Comparison of ENCODE assay signal across 25 mouse cellular contexts in genomic region chr8:64786801-64787200, GRCm38 (mm10). TPM values are rescaled to one million over a fixed set of nuclear protein-coding genes. Genes with fewer than 3 reads are reported as not detected.
DNase-seq lines count a peak whose midpoint lies in the region; ATAC-seq and TF ChIP-seq lines count a peak whose summit lies in the region.
"Had no signal": no experiment of that assay in that cellular context is flagged by ENCODE, and none has a peak within 500 bp of the region (broad histone marks: within the 10 kb centered on the region; RNA-seq: fewer than 3 reads in every experiment).

No protein-coding gene starts in this region.

- 0 out of 2 replicates have a peak overlapping the region, but pooled peaks have one; percentile 19 for H3K27ac ChIP-seq in liver, adult 2 months (replicated peaks; ENCODE audit: insufficient read depth, low read depth, low read length)
- H3K27ac ChIP-seq in liver, embryonic 12.5 days = no peak overlapping the region
- H3K27ac ChIP-seq in MEL (ENCODE audit: control insufficient read depth, low read depth, low read length) = no peak overlapping the region
- H3K27ac ChIP-seq: embryonic facial prominence, embryonic 15.5 days; forebrain, embryonic 10.5 days; gastrocnemius, adult 2 months; heart, adult 2 months; heart, embryonic 15.5 days; hindbrain, embryonic 10.5 days; hindbrain, embryonic 14.5 days had no signal

- 85% methylated on average over 2 of the region's 2 CpGs for WGBS in liver, adult 2 months
- WGBS in liver, embryonic 12.5 days (ENCODE audit: insufficient replicate concordance) = 64% methylated on average over 2 of the region's 2 CpGs

- no peak for TF ChIP-seq EP300 in MEL (IDR thresholded peaks at IDR 0.05; ENCODE audit: low read depth in 1 of 2, low read length in 2 of 2)

- TF ChIP-seq RAD21 in MEL (IDR thresholded peaks at IDR 0.05; ENCODE audit: low read depth, low read length) = no peak

- no peak for TF ChIP-seq CTCF in liver, adult 2 months (IDR thresholded peaks at IDR 0.05; ENCODE audit: low read depth, low read length)
- no peak for TF ChIP-seq CTCF in MEL (IDR thresholded peaks at IDR 0.05 in 2 of 3, conservative IDR thresholded peaks at IDR 0.05 in 1 of 3; ENCODE audit: control insufficient read depth in 1 of 3, insufficient read depth in 1 of 3, low read depth in 2 of 3, low read length in 3 of 3, poor library complexity in 1 of 3, severe bottlenecking in 1 of 3)

- H3K9me3 ChIP-seq in liver, embryonic 12.5 days (replicated peaks) = no peaks in the 10 kb centered on the region
- no peaks in the 10 kb centered on the region for H3K9me3 ChIP-seq in MEL (replicated peaks; ENCODE audit: insufficient read depth, low read length)
- H3K9me3 ChIP-seq: embryonic facial prominence, embryonic 15.5 days; forebrain, embryonic 10.5 days; G1E; heart, embryonic 15.5 days; hindbrain, embryonic 10.5 days had no signal

- no peak overlapping the region for H3K4me2 ChIP-seq in liver, embryonic 12.5 days
- H3K4me2 ChIP-seq: embryonic facial prominence, embryonic 15.5 days; heart, embryonic 11.5 days; heart, embryonic 15.5 days; hindbrain, embryonic 14.5 days had no signal

- TF ChIP-seq POLR2A in liver, adult 2 months (IDR thresholded peaks at IDR 0.05; ENCODE audit: extremely low read depth, insufficient read depth, low read length) = no peak
- no peak for TF ChIP-seq POLR2A in MEL (IDR thresholded peaks at IDR 0.05; ENCODE audit: control insufficient read depth in 1 of 2, insufficient read depth in 1 of 2, low read depth in 1 of 2, low read length in 2 of 2, poor library complexity in 1 of 2)

- H3K9ac ChIP-seq in liver, adult 2 months (ENCODE audit: low read depth, low read length) = no peak overlapping the region
- H3K9ac ChIP-seq in liver, embryonic 12.5 days = no peak overlapping the region
- no peak overlapping the region for H3K9ac ChIP-seq in MEL (ENCODE audit: control insufficient read depth, low read depth, low read length, poor library complexity, severe bottlenecking)
- H3K9ac ChIP-seq: embryonic facial prominence, embryonic 15.5 days; heart, embryonic 15.5 days; hindbrain, embryonic 14.5 days had no signal

- H3K27me3 ChIP-seq in liver, adult 2 months (ENCODE audit: control insufficient read depth, insufficient read depth, low read length) = no peaks in the 10 kb centered on the region
- no peaks in the 10 kb centered on the region for H3K27me3 ChIP-seq in liver, embryonic 12.5 days (replicated peaks)
- H3K27me3 ChIP-seq in MEL (ENCODE audit: control insufficient read depth in 1 of 2, insufficient read depth in 2 of 2, low read length in 2 of 2) = no peaks in the 10 kb centered on the region
- H3K27me3 ChIP-seq: embryonic facial prominence, embryonic 15.5 days; heart, embryonic 15.5 days had no signal

- no peak for DNase-seq in liver, adult 2 months (ENCODE audit: extremely low read depth, low read depth, low spot score)
- peak; percentile 52 for DNase-seq in MEL (ENCODE audit: low read depth, low spot score)
- DNase-seq in ovary, postnatal 10 days (ENCODE audit: low spot score) = no peak
- DNase-seq in urinary bladder, adult 18-20 months (ENCODE audit: low spot score in 2 of 2) = no peak
- DNase-seq in thymus, postnatal 36 days = no peak
- DNase-seq: adrenal gland, adult 2 months; adrenal gland, postnatal 36 days; cerebellum, adult 8-10 months; cerebellum, postnatal 14 days; embryo, embryonic 11 days; gastrocnemius, adult 2 months; gastrocnemius, postnatal 36 days; heart, adult 2 months; heart, postnatal 14 days had no signal

- peaks cover 17% of the 10 kb centered on the region; the same call in 1 of the 2 replicates for H3K79me2 ChIP-seq in liver, adult 2 months (ENCODE audit: control insufficient read depth, insufficient read depth, low read length)
- no peaks in the 10 kb centered on the region for H3K79me2 ChIP-seq in MEL (ENCODE audit: control insufficient read depth, insufficient read depth, low read length, poor library complexity)

- H3K4me3 ChIP-seq in liver, adult 2 months (ENCODE audit: insufficient read depth, low read depth, low read length) = no peak overlapping the region
- H3K4me3 ChIP-seq in liver, embryonic 12.5 days = no peak overlapping the region
- no peak overlapping the region for H3K4me3 ChIP-seq in MEL (ENCODE audit: control insufficient read depth in 1 of 2, insufficient read depth in 1 of 2, low read depth in 2 of 2, low read length in 2 of 2)
- H3K4me3 ChIP-seq: embryonic facial prominence, embryonic 15.5 days; erythroblast, embryonic 14.5 days; forebrain, embryonic 10.5 days; gastrocnemius, adult 2 months; heart, adult 2 months; heart, embryonic 15.5 days; hindbrain, embryonic 10.5 days had no signal

- no peak for ATAC-seq in liver, embryonic 12.5 days
- ATAC-seq in megakaryocyte, adult 5-6 weeks (ENCODE audit: poor library complexity, severe bottlenecking) = peak; percentile 80
- ATAC-seq: forebrain, embryonic 14.5 days had no signal

- no peaks in the 10 kb centered on the region for H3K36me3 ChIP-seq in liver, adult 2 months (ENCODE audit: control insufficient read depth, insufficient read depth, low read length)
- no peaks in the 10 kb centered on the region for H3K36me3 ChIP-seq in liver, embryonic 12.5 days
- peaks cover 0 to 40% of the 10 kb centered on the region in 2 experiments; a peak in 2 of 4 replicates for H3K36me3 ChIP-seq in MEL (ENCODE audit: control insufficient read depth in 1 of 2, insufficient read depth in 2 of 2, low read length in 2 of 2)
- H3K36me3 ChIP-seq: embryonic facial prominence, embryonic 15.5 days; forebrain, embryonic 10.5 days; heart, embryonic 15.5 days; hindbrain, embryonic 10.5 days had no signal

- peaks cover 15% of the 10 kb centered on the region for H3K4me1 ChIP-seq in liver, adult 2 months (ENCODE audit: control insufficient read depth, insufficient read depth, low read length)
- peaks cover 35% of the 10 kb centered on the region for H3K4me1 ChIP-seq in liver, embryonic 12.5 days
- H3K4me1 ChIP-seq in MEL (ENCODE audit: control insufficient read depth in 1 of 2, insufficient read depth in 2 of 2, low read length in 2 of 2) = peaks cover 13 to 35% of the 10 kb centered on the region in 2 experiments
- H3K4me1 ChIP-seq: embryonic facial prominence, embryonic 15.5 days had no signal

TF ChIP-seq in MEL, 35 proteins besides CTCF, POLR2A, EP300 and RAD21:
- TF ChIP-seq MXI1 (IDR thresholded peaks at IDR 0.05; ENCODE audit: low read depth, low read length) (no peak), SMC3 (IDR thresholded peaks at IDR 0.05; ENCODE audit: low read depth, low read length) (no peak), JUND (IDR thresholded peaks at IDR 0.05; ENCODE audit: low read depth, low read length) (no peak), TAL1 (IDR thresholded peaks at IDR 0.05; ENCODE audit: low read length) (no peak), CHD1 (IDR thresholded peaks at IDR 0.05; ENCODE audit: low read depth, low read length) (no peak), GABPA (IDR thresholded peaks at IDR 0.05; ENCODE audit: low read depth, low read length) (no peak), ZKSCAN1 (IDR thresholded peaks at IDR 0.05; ENCODE audit: low read depth, low read length) (no peak), USF1 (IDR thresholded peaks at IDR 0.05; ENCODE audit: low read depth, low read length) (no peak), POLR2AphosphoS2 (IDR thresholded peaks at IDR 0.05; ENCODE audit: low read length) (no peak)

RNA-seq across cellular contexts. Expression of gene Msmo1, which starts 53.2 kb away (rescaled TPM):
- 262 and 352 TPM in 2 replicates for total RNA-seq in liver, adult 2 months (2014; rRNA removed)
- polyA plus RNA-seq in liver, adult 2 months (2012; rRNA removed) = 84.3 and 87.0 TPM in 2 replicates
- 122 and 135 TPM in 2 replicates for polyA plus RNA-seq in liver, embryonic 12.5 days (2016; fragmentation: Nextera tagmentation; extraction: Ambion mirVana)
- 13.8 and 16.0 TPM in 2 replicates for total RNA-seq in MEL (2012; rRNA removed)
- polyA plus RNA-seq in MEL (2012; ENCODE audit: insufficient read depth in 1 of 2, insufficient read length in 2 of 2, low read depth in 1 of 2, low replicate concordance in 2 of 2, missing spikeins in 1 of 2) = 10 to 100 TPM in 1 of 2 experiments, not detected in 1; 22.1 TPM
- 50.1 TPM in 2 replicates for total RNA-seq in megakaryocyte, adult 5-6 weeks (2015)
- 88.1 and 100 TPM in 2 replicates for total RNA-seq in megakaryocyte, adult 5-6 weeks (2017)
